Mouse (Mus musculus) embryonic fibroblast, embryonic 13.5 days (primary cell): Measurements from ENCODE around the gene Dhx57. TPM values are rescaled to one million over a fixed set of nuclear protein-coding genes. Genes with fewer than 3 reads are reported as not detected.

Experiments used
- H3K27ac ChIP-seq: 2 replicates; pipeline ENCODE4 v1.5.1; 2012; ENCODE audit warnings: low read length, control low read depth, inconsistent platforms; ENCODE audit not compliant: insufficient read depth
- H3K4me1 ChIP-seq: 2 replicates; pipeline ENCODE4 v1.6.1; 2011; ENCODE audit warnings: low read length; ENCODE audit not compliant: control insufficient read depth, insufficient read depth
- H3K4me3 ChIP-seq: 2 replicates; pipeline ENCODE4 v1.5.1; 2011; ENCODE audit warnings: mild to moderate bottlenecking, control low read depth, low read length; ENCODE audit not compliant: insufficient read depth
- CTCF ChIP-seq: IDR thresholded peaks from 2 replicates; pipeline ENCODE4 v1.5.1; 2011; ENCODE audit warnings: mild to moderate bottlenecking, control low read depth, low read length, moderate library complexity, borderline replicate concordance; ENCODE audit not compliant: insufficient read depth
- POLR2A ChIP-seq: IDR thresholded peaks from 2 replicates; pipeline ENCODE4 v1.6.1; 2011; ENCODE audit warnings: low read depth, mild to moderate bottlenecking, control low read depth, low read length, moderate library complexity
- polyA plus RNA-seq: library from polyadenylated mRNA; stranded (reverse); fragments of >200 nt; gene quantifications from 2 replicates; pipeline ENCODE4 v1.2.4, GENCODE M21; 2011; ENCODE audit warnings: low read depth; ENCODE audit not compliant: missing spikeins, insufficient read length

Dhx57 gene
- polyA plus RNA-seq, 1 experiment = 25.8 TPM

DNA sequence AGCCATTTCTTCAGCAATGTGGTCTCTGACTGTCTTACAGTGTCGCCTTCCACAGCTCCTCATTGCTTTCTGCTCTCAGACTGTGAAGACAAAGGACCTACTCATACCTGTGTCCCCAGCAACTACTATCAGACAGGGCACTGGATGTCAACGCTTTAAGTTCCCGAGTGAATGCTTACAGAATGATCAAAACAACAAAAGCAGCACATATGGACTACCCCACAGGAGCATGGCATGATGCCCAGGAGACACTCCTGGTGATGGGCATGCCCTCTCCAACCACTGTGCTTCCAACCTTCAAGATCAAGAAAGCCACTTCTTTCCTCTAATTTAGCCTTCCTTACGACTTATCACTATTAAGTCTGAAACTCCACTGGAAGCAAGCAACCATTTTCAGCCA, 23.2 kb downstream of the Dhx57 start:
- Histone ChIP-seq H3K4me3 (no peak overlapping the region), H3K4me1 (no peaks in the 10 kb centered on the region), H3K27ac (no peak overlapping the region)
- TF ChIP-seq POLR2A (no peak), CTCF (no peak)

GRCm38 (mm10) chr17:80255208-80255607, 35.1 kb downstream of the Dhx57 start:
- H3K4me1 ChIP-seq = 0 out of 2 replicates have a peak, but pooled peaks cover 2% of the 10 kb centered on the region
- H3K4me3 ChIP-seq = no peak overlapping the region
- peak overlapping the region; percentile 89 for H3K27ac ChIP-seq
- TF ChIP-seq CTCF = no peak
- no peak for TF ChIP-seq POLR2A

DNA sequence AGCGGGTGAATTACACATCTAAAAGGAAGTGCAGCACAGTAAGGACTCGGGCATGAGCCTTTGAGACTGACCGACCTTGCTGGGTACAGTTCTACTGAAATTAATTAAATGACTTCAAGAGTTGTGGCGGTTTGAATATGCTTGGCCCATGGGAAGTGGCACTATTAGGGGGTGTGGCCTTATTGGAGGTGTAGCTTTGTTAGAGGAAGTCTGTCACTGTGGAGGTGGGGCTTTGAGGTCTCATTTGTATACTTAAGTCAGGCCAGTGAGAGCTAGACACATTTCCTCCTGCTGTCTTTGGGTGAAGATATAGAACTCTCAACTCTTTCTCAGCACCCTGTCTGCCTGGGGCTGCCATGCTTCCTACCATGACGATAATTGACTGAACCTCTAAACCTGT, 35.9 kb downstream of the Dhx57 start:
- TF ChIP-seq POLR2A (no peak), CTCF (no peak)
- Histone ChIP-seq H3K4me3 (no peak overlapping the region), H3K27ac (peak overlapping the region; percentile 89), H3K4me1 (0 out of 2 replicates have a peak, but pooled peaks cover 2% of the 10 kb centered on the region)

DNA sequence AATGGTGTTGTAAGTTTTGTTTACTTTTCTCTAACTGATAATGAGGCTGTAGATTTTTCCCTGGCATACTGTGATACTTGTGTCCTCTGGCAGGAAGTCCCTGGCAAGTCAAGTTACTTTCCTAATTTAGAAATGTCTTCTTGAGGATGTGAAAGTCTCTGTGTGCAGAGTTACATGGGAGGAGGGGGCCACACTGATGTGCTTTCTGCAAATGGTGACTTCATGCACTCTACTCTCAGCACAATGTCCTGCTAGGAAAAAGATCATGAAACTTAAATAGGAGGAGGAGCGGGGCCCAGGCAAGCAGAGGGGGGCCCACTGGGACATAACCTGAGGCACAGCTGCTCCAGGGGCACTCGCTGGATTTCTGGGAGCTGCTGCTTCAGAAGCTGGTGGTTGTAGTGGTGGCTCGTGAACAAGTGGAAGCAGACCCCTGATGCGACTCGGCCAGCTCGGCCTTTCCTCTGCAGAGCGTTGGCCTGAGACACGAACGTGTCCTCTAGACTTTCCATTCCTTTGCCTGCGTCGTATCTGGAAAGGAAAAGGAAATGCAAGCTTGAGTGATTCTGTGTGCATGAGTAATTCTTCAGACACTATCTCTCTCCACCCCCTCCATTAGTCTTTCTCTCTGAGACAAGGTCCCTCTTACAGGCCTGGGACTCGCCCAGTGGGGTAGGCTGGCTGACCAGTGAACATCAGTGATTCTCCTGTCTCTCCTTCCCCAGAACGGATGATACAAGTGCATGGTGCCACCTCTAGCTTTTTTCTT, 37.3 kb downstream of the Dhx57 start:
- no peak overlapping the region for H3K4me3 ChIP-seq
- H3K4me1 ChIP-seq = 0 out of 2 replicates have a peak, but pooled peaks cover 2% of the 10 kb centered on the region
- TF ChIP-seq CTCF = no peak
- TF ChIP-seq POLR2A = no peak
- no peak overlapping the region for H3K27ac ChIP-seq

GRCm38 (mm10) chr17:80243116-80243515, 47.2 kb downstream of the Dhx57 start:
- H3K27ac ChIP-seq = no peak overlapping the region
- no peak overlapping the region for H3K4me3 ChIP-seq
- TF ChIP-seq POLR2A (no peak), CTCF (no peak)
- no peaks in the 10 kb centered on the region for H3K4me1 ChIP-seq

GRCm38 (mm10) chr17:80241594-80241993, 48.7 kb downstream of the Dhx57 start:
- no peak overlapping the region for H3K27ac ChIP-seq
- no peaks in the 10 kb centered on the region for H3K4me1 ChIP-seq
- H3K4me3 ChIP-seq = no peak overlapping the region
- TF ChIP-seq CTCF (no peak), POLR2A (no peak)

DNA sequence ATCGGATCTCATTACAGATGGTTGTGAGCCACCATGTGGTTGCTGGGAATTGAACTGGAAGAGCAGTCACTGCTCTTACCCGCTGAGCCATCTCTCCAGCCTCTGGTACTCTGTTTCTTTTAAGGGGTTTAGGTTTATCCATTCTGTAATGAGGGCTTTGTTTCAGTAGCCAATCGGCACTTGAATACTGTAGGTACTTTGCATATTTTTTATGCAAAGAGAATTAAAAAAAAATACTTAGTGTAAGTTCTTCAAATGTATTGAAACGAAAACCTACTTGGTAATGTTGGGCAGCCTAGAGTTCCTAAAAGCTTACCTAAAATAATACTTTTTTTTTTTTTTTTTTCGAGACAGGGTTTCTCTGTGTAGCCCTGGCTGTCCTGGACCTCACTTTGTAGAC, 52.8 kb downstream of the Dhx57 start:
- no peak overlapping the region for H3K4me3 ChIP-seq
- H3K4me1 ChIP-seq = no peaks in the 10 kb centered on the region
- TF ChIP-seq CTCF = no peak
- no peak for TF ChIP-seq POLR2A
- no peak overlapping the region for H3K27ac ChIP-seq

DNA sequence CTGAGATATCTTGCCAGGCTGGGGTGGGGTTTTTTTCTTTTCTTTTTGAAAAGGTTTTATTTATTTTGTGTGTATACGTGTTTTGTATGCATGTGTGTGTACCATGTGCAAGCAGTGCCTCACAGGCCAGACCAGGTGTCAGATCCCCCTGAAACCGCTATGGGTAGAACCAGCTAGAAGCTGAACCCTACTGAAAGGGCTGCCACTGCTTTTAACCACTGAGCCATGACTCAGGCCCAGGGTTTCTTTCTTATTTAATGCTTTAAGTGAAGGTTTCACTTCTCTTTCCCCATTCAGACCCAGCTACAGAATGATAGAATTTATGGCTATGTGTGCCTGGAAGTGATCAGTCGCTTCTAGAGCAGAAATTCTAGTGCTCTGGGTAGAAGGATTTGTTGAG, 53.5 kb downstream of the Dhx57 start:
- TF ChIP-seq CTCF (no peak), POLR2A (no peak)
- H3K4me3 ChIP-seq = no peak overlapping the region
- no peak overlapping the region for H3K27ac ChIP-seq
- no peaks in the 10 kb centered on the region for H3K4me1 ChIP-seq

- H3K4me3 ChIP-seq = no peak overlapping the region
- no peak for TF ChIP-seq CTCF
- TF ChIP-seq POLR2A = no peak
- H3K4me1 ChIP-seq = no peaks in the 10 kb centered on the region
- H3K27ac ChIP-seq = no peak overlapping the region
These were observed 54.8 kb downstream of the Dhx57 start for GRCm38 (mm10) chr17:80235477-80235876.

DNA sequence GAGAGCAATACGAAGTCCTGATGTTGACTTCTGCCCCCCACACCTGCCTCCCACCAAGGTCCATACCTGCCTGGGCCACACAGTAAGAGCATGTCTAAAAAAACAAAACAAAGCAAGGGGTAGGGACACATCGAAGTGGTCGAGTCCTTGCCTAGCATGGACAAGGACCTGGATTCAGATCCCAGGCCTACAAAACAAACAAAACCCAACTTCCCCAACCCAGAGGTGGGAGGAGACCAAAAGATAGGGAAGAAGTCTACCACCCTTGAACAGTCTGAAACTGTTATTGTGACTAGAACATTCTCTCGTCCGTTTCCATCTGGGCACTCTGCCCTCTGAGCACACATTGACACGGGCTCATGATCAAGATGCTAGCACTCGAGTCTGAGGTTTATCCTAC, 55.9 kb downstream of the Dhx57 start:
- H3K4me3 ChIP-seq = no peak overlapping the region
- H3K4me1 ChIP-seq = no peaks in the 10 kb centered on the region
- TF ChIP-seq POLR2A (no peak), CTCF (no peak)
- H3K27ac ChIP-seq = no peak overlapping the region

- TF ChIP-seq POLR2A = no peak
- TF ChIP-seq CTCF = no peak
- no peaks in the 10 kb centered on the region for H3K4me1 ChIP-seq
- no peak overlapping the region for H3K27ac ChIP-seq
- no peak overlapping the region for H3K4me3 ChIP-seq
These were observed 56.4 kb downstream of the Dhx57 start for GRCm38 (mm10) chr17:80233844-80234243.
